Mouse (Mus musculus) brain, embryonic 14.5 days (tissue): ENCODE data around the gene Slitrk5. TPM values are rescaled to one million over a fixed set of nuclear protein-coding genes. Genes with fewer than 3 reads are reported as not detected.
A peak's percentile ranks its signal among the peaks of the same experiment; 100 is the strongest.
"Not testable (repeated sequence)": the region's sequence is repeated elsewhere in the genome, so short reads cannot be mapped to it uniquely, and the experiment has no call there.

Experiments
- DNase-seq: peaks from one replicate; pipeline ENCODE4 v3.0.0-alpha.2; 2011; ENCODE audit warnings: low read depth
- CTCF ChIP-seq: fragments of 200-500 bp; IDR thresholded peaks from 2 replicates; pipeline ENCODE4 v1.5.1; 2012; ENCODE audit warnings: inconsistent platforms, mild to moderate bottlenecking, moderate library complexity, borderline replicate concordance; ENCODE audit not compliant: insufficient read depth, insufficient read length; ENCODE audit errors: extremely low read depth
- POLR2A ChIP-seq: fragments of 200-500 bp; IDR thresholded peaks from 2 replicates; pipeline ENCODE4 v1.6.1; 2012; ENCODE audit warnings: mild to moderate bottlenecking, inconsistent platforms, borderline replicate concordance; ENCODE audit not compliant: poor library complexity, insufficient read depth, insufficient read length, severe bottlenecking; ENCODE audit errors: extremely low read depth
- polyA plus RNA-seq: library from polyadenylated mRNA; depleted of rRNA; stranded (reverse); fragments of >200 nt; gene quantifications from 2 replicates; pipeline ENCODE4 v1.2.3, GENCODE M21; 2012; rRNA removed

Gene Slitrk5
- 18.3 and 27.3 TPM in 2 replicates for polyA plus RNA-seq

DNA sequence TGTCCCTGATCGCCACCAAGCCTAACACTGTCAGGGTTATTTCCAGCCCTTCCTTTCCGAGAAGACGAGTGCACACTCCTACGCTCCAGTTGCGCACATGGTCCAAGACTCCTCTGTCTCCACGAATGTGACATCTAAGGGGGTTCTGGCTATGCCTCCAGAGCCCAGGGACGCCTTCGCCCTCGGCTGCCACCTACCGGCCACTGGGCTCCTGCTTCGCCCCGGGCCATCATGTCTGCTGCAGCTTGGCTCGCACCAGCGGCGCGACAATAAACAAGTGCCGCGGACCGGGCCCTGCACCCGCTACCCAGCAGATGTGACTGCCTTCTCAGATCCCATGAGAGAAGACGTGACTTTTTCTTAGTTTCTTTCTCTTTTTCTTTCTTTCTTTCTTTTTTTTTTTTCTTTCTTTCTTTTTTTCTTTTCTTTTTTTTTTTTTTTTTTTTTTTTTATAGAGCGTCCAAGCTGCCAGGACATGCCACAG lies at the start of gene Slitrk5:
TSS of gene Slitrk5 (plus strand) at position 434 of the 484 bp plus-strand sequence.
- DNase-seq: peak; percentile 95
- TF ChIP-seq CTCF (peak; percentile 97), POLR2A (no peak)

DNA sequence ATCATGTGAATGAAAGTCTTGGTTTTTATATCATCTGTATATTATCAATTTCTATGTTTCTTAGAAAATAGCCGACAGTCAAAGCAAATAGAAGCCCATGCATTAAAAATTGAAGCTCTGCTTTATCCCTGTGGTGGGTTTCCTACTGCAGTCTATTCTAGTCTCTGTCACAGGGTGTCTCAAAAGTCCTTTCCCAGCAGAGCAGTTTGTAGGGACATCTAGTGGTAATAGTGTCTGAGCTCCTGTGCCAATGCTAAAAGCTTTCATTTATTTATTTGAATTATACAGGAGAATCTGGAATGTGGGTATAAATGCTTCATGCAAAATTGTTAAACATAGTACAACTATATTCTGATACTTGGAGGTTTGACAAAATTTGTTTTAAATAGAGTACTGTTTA lies 2.0 kb upstream of the Slitrk5 start:
- no peak for TF ChIP-seq POLR2A
- TF ChIP-seq CTCF: peak; percentile 47; the same call in 1 of the 2 replicates
- DNase-seq: peak; percentile 86

DNA sequence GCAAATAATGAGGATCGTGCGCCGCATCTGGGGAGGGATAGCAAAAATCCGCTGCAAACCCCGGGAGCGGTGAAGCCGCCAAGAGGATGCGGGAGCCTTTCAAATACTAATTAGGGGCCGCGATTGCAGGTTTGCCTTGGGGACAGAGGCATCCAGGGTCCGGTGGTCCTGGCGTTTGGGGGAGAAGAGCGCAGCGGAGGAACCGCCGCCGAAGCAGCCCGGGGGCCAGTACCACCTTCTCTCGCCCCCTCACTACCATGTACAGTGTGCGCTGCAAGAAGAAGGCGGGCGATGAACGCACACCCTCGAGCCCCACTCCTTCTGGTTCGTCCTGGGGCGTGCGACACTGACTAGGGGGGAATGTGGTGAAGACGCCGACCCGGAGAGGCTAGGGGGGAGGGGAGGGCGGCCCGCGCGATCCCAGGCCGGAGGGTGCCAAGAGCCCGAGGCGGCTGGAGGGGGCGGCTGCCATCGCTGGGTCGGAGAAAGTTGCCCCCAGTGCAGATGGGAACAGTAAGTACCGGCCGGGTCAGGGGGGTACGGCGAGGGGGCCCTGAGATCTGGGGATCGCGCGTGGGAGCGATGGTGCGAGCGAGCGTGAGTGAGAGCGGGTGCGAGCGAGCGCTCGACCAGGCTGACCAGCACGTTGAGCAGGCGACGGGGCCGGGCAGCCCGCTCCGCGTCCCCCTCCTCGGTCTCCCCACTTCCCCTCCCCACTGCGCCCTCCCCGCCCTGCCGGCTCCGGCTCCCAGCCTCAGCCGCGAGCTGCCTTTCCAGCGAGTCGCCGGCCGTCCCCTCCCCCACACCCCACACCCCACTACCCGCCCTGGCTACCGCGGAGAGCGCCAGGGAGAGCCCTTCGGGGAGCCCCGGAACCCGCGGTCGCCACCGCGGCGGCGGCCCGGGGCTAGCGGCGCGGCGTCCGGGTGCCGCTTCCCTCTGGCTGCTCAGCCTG lies 591 bp downstream of the Slitrk5 start:
- no peak for TF ChIP-seq CTCF
- peak; percentile 32; the same call in 1 of the 2 replicates for TF ChIP-seq POLR2A

DNA sequence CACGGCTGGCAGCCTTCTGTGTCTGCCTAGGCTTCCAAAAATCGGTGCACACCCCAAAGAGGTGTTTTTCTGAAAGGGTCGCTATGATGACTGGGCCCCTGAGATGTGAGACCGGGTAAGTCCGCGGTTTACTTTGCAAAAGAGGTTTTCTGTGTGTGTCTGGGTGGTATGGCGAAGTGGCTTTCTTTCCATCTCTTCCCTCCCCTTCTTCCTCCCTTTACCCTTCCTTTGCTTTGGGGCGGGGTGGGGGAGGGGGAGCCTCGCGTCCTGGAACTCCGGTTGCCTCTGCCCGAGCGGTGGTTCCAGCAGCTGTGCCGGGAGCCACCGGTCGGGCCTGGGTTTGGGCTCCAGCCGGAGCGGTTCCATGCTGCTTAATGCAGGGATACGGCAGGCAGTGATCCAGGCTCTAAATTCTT lies 1.3 kb downstream of the Slitrk5 start:
- peak; percentile 86 for DNase-seq
- no peak for TF ChIP-seq CTCF
- TF ChIP-seq POLR2A: 0 out of 2 replicates have a peak, but pooled peaks have one; percentile 9

More for the DNA sequence above, 591 bp downstream of the Slitrk5 start:
- DNase-seq: peak; percentile 84

DNA sequence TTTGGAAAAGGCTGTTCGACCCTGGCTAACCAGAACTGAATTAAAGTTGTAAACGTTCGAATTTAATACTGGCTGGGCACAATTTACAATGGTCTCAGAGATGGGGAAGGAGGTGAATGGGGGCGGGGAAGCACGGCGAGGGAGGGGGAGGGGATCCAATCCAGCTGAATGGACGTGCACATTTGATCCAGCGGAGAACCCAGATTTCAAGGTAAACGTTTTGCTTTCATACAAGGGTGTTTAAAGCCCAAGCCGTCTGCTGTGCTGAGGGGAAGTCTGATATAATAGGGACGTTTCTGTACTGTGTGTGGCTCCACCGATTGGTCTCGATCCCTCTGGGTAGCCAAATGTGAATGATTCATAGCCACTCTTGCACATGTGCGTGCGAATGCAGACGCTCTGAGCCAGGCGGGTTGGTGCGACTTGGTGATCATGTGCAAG lies 2.0 kb downstream of the Slitrk5 start:
- peak; percentile 82 for DNase-seq
- no peak for TF ChIP-seq CTCF
- TF ChIP-seq POLR2A: no peak

DNA sequence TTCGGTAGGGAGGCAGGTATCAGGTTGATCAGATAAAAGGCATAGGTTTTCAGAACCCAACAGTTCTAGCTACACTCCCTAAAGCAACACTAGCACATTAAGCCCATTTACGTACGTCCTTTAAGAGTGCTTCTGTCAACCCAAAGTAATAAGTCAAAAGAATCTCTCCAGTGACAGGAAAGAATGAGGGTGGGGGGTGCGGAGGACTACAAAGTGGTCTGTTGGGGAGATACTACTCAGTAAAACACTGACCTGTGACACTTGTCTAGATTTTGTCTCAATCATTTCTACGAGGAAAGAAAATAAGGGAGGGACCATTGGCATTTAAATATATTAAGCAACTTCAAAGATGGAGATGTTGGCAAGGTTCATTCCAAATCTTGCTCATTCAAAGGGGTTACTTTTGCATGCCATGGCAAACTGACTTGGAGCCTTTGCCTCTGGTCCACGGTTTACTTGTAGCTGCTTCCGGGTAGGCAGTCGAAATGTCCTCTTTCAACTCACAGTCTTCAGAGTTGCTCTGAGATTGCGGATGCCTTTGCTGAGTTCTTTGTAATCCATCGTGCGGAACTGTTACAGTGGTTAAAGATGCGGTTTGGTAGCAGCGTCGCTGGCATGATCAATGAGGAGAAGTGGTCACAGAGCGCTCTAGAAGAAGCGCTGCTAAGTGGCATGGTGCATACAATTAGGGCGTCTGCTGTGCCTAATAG lies 2.6 kb downstream of the Slitrk5 start:
- peak; percentile 60 for DNase-seq
- TF ChIP-seq POLR2A (no peak), CTCF (no peak)

DNA sequence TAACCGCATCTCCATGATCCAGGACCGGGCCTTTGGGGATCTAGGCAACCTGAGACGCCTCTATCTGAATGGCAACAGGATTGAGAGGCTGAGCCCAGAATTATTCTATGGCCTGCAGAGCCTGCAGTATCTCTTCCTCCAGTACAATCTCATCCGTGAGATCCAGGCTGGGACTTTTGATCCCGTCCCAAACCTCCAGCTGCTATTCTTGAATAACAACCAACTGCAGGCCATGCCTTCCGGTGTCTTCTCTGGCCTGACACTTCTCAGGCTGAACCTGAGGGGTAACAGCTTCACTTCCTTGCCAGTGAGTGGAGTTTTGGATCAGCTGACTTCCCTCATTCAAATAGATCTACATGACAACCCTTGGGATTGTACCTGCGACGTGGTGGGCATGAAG lies 5.4 kb downstream of the Slitrk5 start:
- no peak for TF ChIP-seq POLR2A
- TF ChIP-seq CTCF: no peak
- DNase-seq: no peak

DNA sequence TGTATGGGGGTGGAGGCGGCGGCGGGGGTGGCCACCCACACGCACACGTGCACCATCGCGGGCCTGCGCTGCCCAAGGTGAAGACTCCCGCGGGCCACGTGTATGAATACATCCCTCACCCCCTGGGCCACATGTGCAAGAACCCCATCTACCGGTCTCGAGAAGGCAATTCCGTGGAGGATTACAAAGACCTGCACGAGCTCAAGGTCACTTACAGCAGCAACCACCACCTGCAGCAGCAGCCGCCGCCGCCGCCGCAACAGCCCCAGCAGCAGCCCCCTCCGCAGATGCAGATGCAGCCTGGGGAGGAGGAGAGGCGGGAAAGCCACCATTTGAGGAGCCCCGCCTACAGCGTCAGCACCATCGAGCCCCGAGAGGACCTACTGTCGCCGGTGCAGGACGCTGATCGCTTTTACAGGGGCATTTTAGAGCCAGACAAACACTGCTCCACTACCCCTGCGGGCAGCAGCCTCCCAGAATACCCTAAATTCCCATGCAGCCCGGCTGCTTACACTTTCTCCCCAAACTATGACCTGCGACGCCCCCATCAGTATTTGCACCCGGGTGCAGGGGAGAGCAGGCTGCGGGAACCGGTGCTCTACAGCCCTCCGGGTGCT lies 6.3 kb downstream of the Slitrk5 start:
- peak; percentile 79 for DNase-seq
- no peak for TF ChIP-seq POLR2A
- TF ChIP-seq CTCF: no peak

DNA sequence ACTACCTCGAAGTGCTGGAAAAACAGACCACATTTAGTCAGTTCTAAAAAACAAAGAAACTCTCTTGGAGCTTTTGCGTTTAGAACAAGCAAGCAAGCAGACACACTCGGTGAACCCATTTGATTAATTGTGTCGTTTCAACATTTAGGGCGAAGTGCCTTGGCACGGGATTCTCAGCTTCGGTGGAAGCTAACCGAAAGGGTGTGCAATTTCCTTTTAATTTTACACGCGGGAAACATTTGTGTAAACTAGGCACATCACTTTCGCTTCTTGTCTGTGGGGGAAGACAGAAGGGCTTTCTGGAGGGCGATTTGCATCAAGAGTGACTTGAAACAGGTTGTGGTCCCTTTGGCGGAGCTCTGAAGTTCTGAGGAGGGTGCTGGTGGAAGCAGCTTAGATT lies 6.9 kb downstream of the Slitrk5 start:
- peak; percentile 60 for DNase-seq
- no peak for TF ChIP-seq CTCF
- TF ChIP-seq POLR2A: no peak

DNA sequence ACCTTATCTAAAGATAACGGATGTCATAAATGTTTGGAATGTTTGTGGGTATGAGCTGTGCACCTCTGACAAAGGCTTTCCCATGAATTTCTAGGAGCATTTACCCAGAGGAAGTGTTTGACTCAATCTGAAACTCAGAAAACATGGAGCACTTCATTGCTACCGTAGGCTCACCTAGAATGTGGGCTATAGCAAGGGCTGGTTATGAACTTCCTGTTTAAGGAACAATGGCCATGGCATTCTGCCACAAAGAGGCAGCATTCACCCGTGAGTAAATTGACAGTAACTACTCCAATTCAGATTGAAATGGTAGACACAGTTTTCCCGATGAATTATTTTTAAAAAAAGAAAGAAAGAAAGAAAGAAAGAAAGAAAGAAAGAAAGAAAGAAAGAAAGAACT lies 8.6 kb downstream of the Slitrk5 start:
- no peak for TF ChIP-seq POLR2A
- no peak for TF ChIP-seq CTCF
- peak; percentile 45 for DNase-seq

DNA sequence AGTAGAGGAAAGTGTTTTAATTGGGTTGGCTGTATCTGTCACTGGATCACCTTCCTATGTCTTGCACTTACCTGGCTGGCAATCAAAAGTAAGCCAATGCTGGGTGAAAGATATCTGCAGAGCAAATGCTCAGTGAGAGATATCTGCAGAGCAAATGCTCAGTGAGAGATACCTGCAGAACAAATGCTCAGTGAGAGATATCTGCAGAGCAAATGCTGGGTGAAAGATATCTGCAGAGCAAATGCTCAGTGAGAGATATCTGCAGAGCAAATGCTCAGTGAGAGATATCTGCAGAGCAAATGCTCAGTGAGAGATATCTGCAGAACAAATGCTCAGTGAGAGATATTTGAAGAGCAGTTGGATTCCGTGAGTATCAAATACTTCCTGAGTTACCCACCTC lies 15.2 kb downstream of the Slitrk5 start:
- DNase-seq: not testable (repeated sequence)

DNA sequence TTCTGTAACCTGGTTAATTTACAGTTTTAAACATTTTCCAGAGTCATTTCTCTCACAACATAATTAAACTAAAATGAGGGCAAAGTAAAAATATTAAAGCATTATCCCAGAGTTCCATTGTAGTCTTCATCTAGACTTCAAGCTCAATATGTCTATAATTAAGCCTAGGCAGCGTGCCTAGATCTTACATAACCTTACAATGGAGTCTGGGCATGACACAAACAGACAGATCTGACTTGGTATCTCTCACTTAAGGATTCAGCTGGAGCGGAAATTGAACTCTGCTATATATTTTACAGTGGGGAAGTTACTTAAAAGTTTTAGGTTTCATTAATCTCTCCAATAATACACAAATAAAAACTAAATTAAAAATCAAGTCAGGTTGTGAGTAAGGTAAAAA lies 54.9 kb downstream of the Slitrk5 start:
- no peak for TF ChIP-seq POLR2A
- DNase-seq: peak; percentile 19
